Mouse (Mus musculus) bone marrow, adult 2 months (tissue): ENCODE measurements around the gene Rangap1.

Experiments
- CTCF ChIP-seq: fragments of 200-500 bp; IDR thresholded peaks from 2 replicates; pipeline ENCODE4 v1.5.1; 2011; ENCODE audit warnings: low read length, control low read depth; ENCODE audit not compliant: control insufficient read depth, insufficient read depth
- POLR2A ChIP-seq: fragments of 200-500 bp; IDR thresholded peaks from 2 replicates; pipeline ENCODE4 v1.6.1; 2011; ENCODE audit warnings: low read depth, mild to moderate bottlenecking, control low read depth, low read length, borderline replicate concordance; ENCODE audit not compliant: control insufficient read depth

DNA sequence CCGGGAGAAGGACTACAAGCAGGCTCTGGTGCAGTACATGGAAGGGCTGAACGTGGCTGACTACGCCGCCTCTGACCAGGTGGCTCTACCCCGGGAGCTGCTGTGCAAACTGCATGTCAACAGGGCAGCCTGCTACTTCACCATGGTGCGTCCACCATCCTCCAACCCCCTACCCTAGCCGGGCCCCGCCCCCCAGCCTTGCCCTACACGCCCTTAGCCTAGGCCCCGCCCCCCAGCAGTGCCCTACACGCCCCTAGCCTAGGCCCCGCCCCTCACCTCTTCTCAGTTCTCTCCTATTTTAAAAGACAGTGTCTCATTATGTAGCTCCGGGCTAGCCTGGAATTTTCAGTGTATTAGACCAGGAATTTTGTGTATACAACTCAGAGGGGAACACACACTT is 23.7 kb upstream of the Rangap1 start:
- no peak for TF ChIP-seq CTCF
- no peak for TF ChIP-seq POLR2A
